Mouse (Mus musculus): ENCODE results near the gene Cbl. TPM values are rescaled to one million over a fixed set of nuclear protein-coding genes. Genes with fewer than 3 reads are reported as not detected.

Gene Cbl
- polyA plus RNA-seq, 1 experiment from 2014 or later, result 26.2 TPM

- ATAC-seq (replicated peaks), result peak; percentile 82
- 2% methylated on average over 5 of the region's 5 CpGs for WGBS
- Histone ChIP-seq H3K4me2 (peak overlapping the region; percentile 26), H3K27ac (peak overlapping the region; percentile 80), H3K9me3 (no peaks in the 10 kb centered on the region), H3K27me3 (replicated peaks) (no peaks in the 10 kb centered on the region), H3K4me1 (peaks cover 44% of the 10 kb centered on the region), H3K4me3 (no peak overlapping the region), H3K9ac (no peak overlapping the region), H3K36me3 (replicated peaks) (no peaks in the 10 kb centered on the region)
Measured at GRCm38 (mm10) chr9:44254508-44255135, 20.8 kb upstream of the Cbl start.

- ATAC-seq (replicated peaks), result no peak
Measured at GRCm38 (mm10) chr9:44253441-44253840, 19.6 kb upstream of the Cbl start.

GRCm38 (mm10) chr9:44251314-44251713, 17.5 kb upstream of the Cbl start, which contains the start of gene Pdzd3:
Gene Pdzd3 (minus strand): TSS chr9:44251471.
- H3K4me3 ChIP-seq, result no peak within 1 kb of the TSS
- no peak within 1 kb of the TSS for H3K9ac ChIP-seq
- ATAC-seq (replicated peaks), result no peak
- H3K4me1 ChIP-seq, result peaks cover 43% of the 10 kb centered on the region
- H3K4me2 ChIP-seq, result no peak within 1 kb of the TSS
- no peaks in the 10 kb centered on the region for H3K36me3 ChIP-seq (replicated peaks)
- WGBS, result 89% methylated on average over 10 of the region's 10 CpGs
- H3K27me3 ChIP-seq (replicated peaks), result no peaks in the 10 kb centered on the region
- H3K9me3 ChIP-seq, result no peaks in the 10 kb centered on the region
- H3K27ac ChIP-seq, result no peak within 1 kb of the TSS

More at GRCm38 (mm10) chr9:44253441-44253840, 19.6 kb upstream of the Cbl start:
- no peak overlapping the region for H3K9ac ChIP-seq
- H3K36me3 ChIP-seq (replicated peaks), result no peaks in the 10 kb centered on the region
- H3K9me3 ChIP-seq, result no peaks in the 10 kb centered on the region
- H3K4me3 ChIP-seq, result no peak overlapping the region
- H3K4me2 ChIP-seq, result no peak overlapping the region
- H3K4me1 ChIP-seq, result peaks cover 44% of the 10 kb centered on the region
- 62% methylated on average over 6 of the region's 6 CpGs for WGBS
- no peaks in the 10 kb centered on the region for H3K27me3 ChIP-seq (replicated peaks)
- H3K27ac ChIP-seq, result peak overlapping the region; percentile 80

GRCm38 (mm10) chr9:44250445-44250844, 16.6 kb upstream of the Cbl start:
- H3K4me2 ChIP-seq, result no peak overlapping the region
- H3K9me3 ChIP-seq, result no peaks in the 10 kb centered on the region
- WGBS, result 31% methylated on average over 4 of the region's 4 CpGs
- ATAC-seq (replicated peaks), result no peak
- H3K36me3 ChIP-seq (replicated peaks), result no peaks in the 10 kb centered on the region
- no peak overlapping the region for H3K4me3 ChIP-seq
- H3K27ac ChIP-seq, result no peak overlapping the region
- H3K9ac ChIP-seq, result no peak overlapping the region
- H3K27me3 ChIP-seq (replicated peaks), result no peaks in the 10 kb centered on the region
- H3K4me1 ChIP-seq, result peaks cover 36% of the 10 kb centered on the region

GRCm38 (mm10) chr9:44249181-44250146, 15.6 kb upstream of the Cbl start:
- H3K9ac ChIP-seq, result no peak overlapping the region
- no peaks in the 10 kb centered on the region for H3K27me3 ChIP-seq (replicated peaks)
- peaks cover 27% of the 10 kb centered on the region for H3K4me1 ChIP-seq
- no peak overlapping the region for H3K27ac ChIP-seq
- 0 out of 2 replicates have a peak overlapping the region, but pooled peaks have one; percentile 3 for H3K4me2 ChIP-seq
- peak; percentile 65; the same call in 1 of the 2 replicates for ATAC-seq (replicated peaks)
- no peaks in the 10 kb centered on the region for H3K9me3 ChIP-seq
- H3K36me3 ChIP-seq (replicated peaks), result no peaks in the 10 kb centered on the region
- H3K4me3 ChIP-seq, result no peak overlapping the region
- WGBS, result 47% methylated on average over 26 of the region's 26 CpGs

GRCm38 (mm10) chr9:44247907-44248306, 14.1 kb upstream of the Cbl start:
- no peak overlapping the region for H3K9ac ChIP-seq
- no peaks in the 10 kb centered on the region for H3K27me3 ChIP-seq (replicated peaks)
- no peak overlapping the region for H3K4me2 ChIP-seq
- no peaks in the 10 kb centered on the region for H3K36me3 ChIP-seq (replicated peaks)
- no peak overlapping the region for H3K4me3 ChIP-seq
- 80% methylated on average over 6 of the region's 6 CpGs for WGBS
- no peak for ATAC-seq (replicated peaks)
- peaks cover 11% of the 10 kb centered on the region for H3K4me1 ChIP-seq
- H3K9me3 ChIP-seq, result no peaks in the 10 kb centered on the region
- no peak overlapping the region for H3K27ac ChIP-seq

GRCm38 (mm10) chr9:44243621-44244020, 9.8 kb upstream of the Cbl start:
- Histone ChIP-seq H3K9me3 (no peaks in the 10 kb centered on the region), H3K27ac (no peak overlapping the region), H3K36me3 (replicated peaks) (no peaks in the 10 kb centered on the region), H3K4me3 (no peak overlapping the region), H3K4me2 (no peak overlapping the region), H3K4me1 (no peaks in the 10 kb centered on the region), H3K9ac (no peak overlapping the region), H3K27me3 (replicated peaks) (no peaks in the 10 kb centered on the region)
- no peak for ATAC-seq (replicated peaks)
- WGBS, result 71% methylated on average over 2 of the region's 2 CpGs

GRCm38 (mm10) chr9:44241418-44241817, 7.6 kb upstream of the Cbl start:
- no peak overlapping the region for H3K4me3 ChIP-seq
- no peaks in the 10 kb centered on the region for H3K9me3 ChIP-seq
- H3K4me1 ChIP-seq, result no peaks in the 10 kb centered on the region
- H3K4me2 ChIP-seq, result no peak overlapping the region
- H3K27ac ChIP-seq, result no peak overlapping the region
- WGBS, result 78% methylated on average over 9 of the region's 9 CpGs
- H3K27me3 ChIP-seq (replicated peaks), result no peaks in the 10 kb centered on the region
- ATAC-seq (replicated peaks), result no peak
- no peaks in the 10 kb centered on the region for H3K36me3 ChIP-seq (replicated peaks)
- H3K9ac ChIP-seq, result no peak overlapping the region

- Histone ChIP-seq H3K27ac (no peak overlapping the region), H3K4me2 (no peak overlapping the region), H3K9ac (no peak overlapping the region), H3K27me3 (replicated peaks) (no peaks in the 10 kb centered on the region), H3K4me1 (no peaks in the 10 kb centered on the region), H3K9me3 (no peaks in the 10 kb centered on the region), H3K36me3 (replicated peaks) (no peaks in the 10 kb centered on the region), H3K4me3 (no peak overlapping the region)
- 44% methylated on average over 5 of the region's 5 CpGs for WGBS
- no peak for ATAC-seq (replicated peaks)
Measured at GRCm38 (mm10) chr9:44240911-44241310, 7.1 kb upstream of the Cbl start.

- H3K36me3 ChIP-seq (replicated peaks), result no peaks in the 10 kb centered on the region
- ATAC-seq (replicated peaks), result no peak
- no peak within 1 kb of the TSS for H3K4me3 ChIP-seq
- H3K27ac ChIP-seq, result no peak within 1 kb of the TSS
- H3K4me1 ChIP-seq, result no peaks in the 10 kb centered on the region
- WGBS, result 57% methylated on average over 2 of the region's 2 CpGs
- H3K9me3 ChIP-seq, result no peaks in the 10 kb centered on the region
- no peak within 1 kb of the TSS for H3K4me2 ChIP-seq
- no peaks in the 10 kb centered on the region for H3K27me3 ChIP-seq (replicated peaks)
- H3K9ac ChIP-seq, result no peak within 1 kb of the TSS
Measured at GRCm38 (mm10) chr9:44240399-44240798, 6.5 kb upstream of the Cbl start, which contains the start of gene Ccdc153. Gene Ccdc153 (plus strand): TSS chr9:44240676.

GRCm38 (mm10) chr9:44239447-44239846, 5.6 kb upstream of the Cbl start:
- H3K36me3 ChIP-seq (replicated peaks), result no peaks in the 10 kb centered on the region
- H3K27ac ChIP-seq, result no peak overlapping the region
- 0 out of 2 replicates have a peak, but pooled peaks have one; percentile 33 for ATAC-seq (replicated peaks)
- H3K9ac ChIP-seq, result no peak overlapping the region
- H3K9me3 ChIP-seq, result no peaks in the 10 kb centered on the region
- H3K27me3 ChIP-seq (replicated peaks), result no peaks in the 10 kb centered on the region
- 0 out of 2 replicates have a peak, but pooled peaks cover 4% of the 10 kb centered on the region for H3K4me1 ChIP-seq
- H3K4me2 ChIP-seq, result no peak overlapping the region
- 14% methylated on average over 5 of the region's 5 CpGs for WGBS
- no peak overlapping the region for H3K4me3 ChIP-seq

GRCm38 (mm10) chr9:44238501-44239190, 4.8 kb upstream of the Cbl start:
- H3K27ac ChIP-seq, result no peak overlapping the region
- no peak overlapping the region for H3K4me3 ChIP-seq
- H3K9ac ChIP-seq, result no peak overlapping the region
- no peak for ATAC-seq (replicated peaks)
- H3K4me2 ChIP-seq, result no peak overlapping the region
- 77% methylated on average over 17 of the region's 17 CpGs for WGBS
- H3K27me3 ChIP-seq (replicated peaks), result no peaks in the 10 kb centered on the region
- no peaks in the 10 kb centered on the region for H3K9me3 ChIP-seq
- H3K4me1 ChIP-seq, result 0 out of 2 replicates have a peak, but pooled peaks cover 6% of the 10 kb centered on the region
- no peaks in the 10 kb centered on the region for H3K36me3 ChIP-seq (replicated peaks)

Data from midbrain, embryonic 15.5 days (tissue).